Mouse (Mus musculus) spleen, postnatal 4 days (tissue): Measurements from ENCODE around the gene Grip2.

Source experiments
- DNase-seq, 2 experiments: peaks; one replicate each; pipeline ENCODE4 v3.0.0; 2022; ENCODE audit warnings: low spot score in 2 of 2

Gene Grip2

GRCm38 (mm10) chr6:91827016-91827570 lies at the start of gene Grip2:
Gene Grip2, minus strand, starts transcription at chr6:91827250.
- no peak for DNase-seq

- DNase-seq, result no peak
Observed at GRCm38 (mm10) chr6:91872781-91873180, 45.7 kb upstream of the Grip2 start.

GRCm38 (mm10) chr6:91868091-91868490 lies 41.0 kb upstream of the Grip2 start:
- DNase-seq, result no peak

- DNase-seq, result no peak
Observed at GRCm38 (mm10) chr6:91865601-91866000, 38.6 kb upstream of the Grip2 start.

- no peak for DNase-seq
Observed at GRCm38 (mm10) chr6:91864595-91864994, 37.5 kb upstream of the Grip2 start.

- no peak for DNase-seq
Observed at GRCm38 (mm10) chr6:91862848-91863247, 35.8 kb upstream of the Grip2 start.

- DNase-seq, result no peak
Observed at GRCm38 (mm10) chr6:91858339-91858738, 31.3 kb upstream of the Grip2 start.

- DNase-seq, result no peak
Observed at GRCm38 (mm10) chr6:91852550-91852949, 25.5 kb upstream of the Grip2 start.

- DNase-seq, result no peak
Observed at GRCm38 (mm10) chr6:91843628-91844153, 16.6 kb upstream of the Grip2 start.

- DNase-seq, result no peak
Observed at GRCm38 (mm10) chr6:91842897-91843627, 16.0 kb upstream of the Grip2 start.

- DNase-seq, result peak; percentile 28 to 70
Observed at GRCm38 (mm10) chr6:91839010-91839871, 12.2 kb upstream of the Grip2 start.

GRCm38 (mm10) chr6:91832863-91833440 lies 5.9 kb upstream of the Grip2 start:
- no peak for DNase-seq

GRCm38 (mm10) chr6:91827926-91828325 lies 876 bp upstream of the Grip2 start:
- DNase-seq, result no peak

GRCm38 (mm10) chr6:91818271-91818670 lies 8.8 kb downstream of the Grip2 start:
- DNase-seq, result no peak

GRCm38 (mm10) chr6:91815976-91816375 lies 11.1 kb downstream of the Grip2 start:
- no peak for DNase-seq

GRCm38 (mm10) chr6:91813611-91814010 lies 13.4 kb downstream of the Grip2 start:
- DNase-seq, result no peak

GRCm38 (mm10) chr6:91810007-91810406 lies 17.0 kb downstream of the Grip2 start:
- DNase-seq, result no peak

GRCm38 (mm10) chr6:91808022-91808421 lies 19.0 kb downstream of the Grip2 start:
- DNase-seq, result no peak

- DNase-seq, result no peak
Observed at GRCm38 (mm10) chr6:91807169-91807568, 19.9 kb downstream of the Grip2 start.

GRCm38 (mm10) chr6:91804177-91804576 lies 22.9 kb downstream of the Grip2 start:
- no peak for DNase-seq

- no peak for DNase-seq
Observed at GRCm38 (mm10) chr6:91798496-91798895, 28.6 kb downstream of the Grip2 start.

GRCm38 (mm10) chr6:91796736-91797135 lies 30.3 kb downstream of the Grip2 start:
- DNase-seq, result no peak
